In the genomic region with DNA sequence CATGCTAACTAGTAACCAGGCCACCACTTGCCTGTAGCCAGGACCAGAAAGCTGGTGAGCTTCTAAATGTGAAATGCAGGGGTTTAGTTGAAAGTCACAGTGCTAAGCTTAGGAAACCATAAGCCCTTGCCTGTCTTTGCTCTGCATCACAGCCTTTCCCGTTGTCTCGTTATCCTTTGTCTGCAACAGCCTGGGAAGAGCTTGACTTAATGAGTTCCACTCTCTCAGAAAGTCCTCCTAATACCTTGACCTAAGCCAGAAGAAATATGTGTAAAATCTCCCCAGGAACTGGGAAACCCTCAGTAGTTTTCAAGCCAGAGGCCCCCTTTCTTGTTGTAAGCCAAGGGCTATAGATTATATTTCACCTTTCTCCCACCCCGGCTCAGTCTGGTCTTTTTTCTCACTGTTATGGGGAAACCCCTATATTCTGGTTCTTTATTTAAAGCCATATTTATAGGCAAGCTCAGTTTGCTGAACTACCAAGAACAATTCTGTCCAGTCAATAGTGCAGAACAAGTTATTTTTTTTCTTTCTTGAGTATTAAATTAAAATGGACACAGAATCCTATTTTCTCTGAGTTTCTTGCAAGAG, we compare ENCODE assay signal across 20 mouse cellular contexts.
DNase-seq lines count a peak whose midpoint lies in the region; ATAC-seq lines count a peak whose summit lies in the region.
"Had no signal": no experiment of that assay in that cellular context is flagged by ENCODE, and none has a peak within 500 bp of the region (broad histone marks: within the 10 kb centered on the region; RNA-seq: fewer than 3 reads in every experiment).

No protein-coding gene starts in this region.

- no peak for DNase-seq in hindbrain, embryonic 10.5 days (ENCODE audit: low spot score)
- peak; percentile 21 for DNase-seq in embryo, embryonic 10 days (ENCODE audit: low spot score)
- DNase-seq in heart, adult 8-10 months (ENCODE audit: low spot score), result no peak
- DNase-seq in B cell, adult 2 months, result no peak
- DNase-seq: adrenal gland, postnatal 14 days; cerebellum, adult 11 months; cerebellum, postnatal 10 days; forebrain, postnatal 0 days; kidney, adult 2 months; kidney, postnatal 25 days; right cerebral cortex, adult 18-20 months had no signal

- H3K4me1 ChIP-seq in hindbrain, embryonic 16.5 days (ENCODE audit: control insufficient read depth, insufficient read depth, low read depth, low read length), result no peaks in the 10 kb centered on the region
- peaks cover 22% of the 10 kb centered on the region for H3K4me1 ChIP-seq in hindbrain, embryonic 10.5 days (replicated peaks)
- H3K4me1 ChIP-seq in limb, embryonic 13.5 days, result 0 out of 2 replicates have a peak, but pooled peaks cover 11% of the 10 kb centered on the region
- peaks cover 7% of the 10 kb centered on the region; the same call in 1 of the 2 replicates for H3K4me1 ChIP-seq in midbrain, embryonic 15.5 days
- H3K4me1 ChIP-seq: heart, embryonic 12.5 days; hindbrain, embryonic 15.5 days; megakaryocyte, embryonic 14.5 days had no signal

- H3K9me3 ChIP-seq in hindbrain, embryonic 16.5 days (ENCODE audit: control insufficient read depth, low read length), result no peaks in the 10 kb centered on the region
- 0 out of 2 replicates have a peak, but pooled peaks cover 5% of the 10 kb centered on the region for H3K9me3 ChIP-seq in hindbrain, embryonic 10.5 days
- H3K9me3 ChIP-seq in limb, embryonic 13.5 days, result no peaks in the 10 kb centered on the region; the same call in 1 of the 2 replicates
- no peaks in the 10 kb centered on the region for H3K9me3 ChIP-seq in midbrain, embryonic 15.5 days
- H3K9me3 ChIP-seq: hindbrain, embryonic 15.5 days had no signal

- no peak overlapping the region for H3K9ac ChIP-seq in hindbrain, embryonic 16.5 days (ENCODE audit: low read depth, low read length)
- no peak overlapping the region for H3K9ac ChIP-seq in limb, embryonic 13.5 days
- no peak overlapping the region for H3K9ac ChIP-seq in midbrain, embryonic 15.5 days
- H3K9ac ChIP-seq: forebrain, postnatal 0 days; heart, embryonic 12.5 days; hindbrain, embryonic 15.5 days; liver, embryonic 14.5 days had no signal

- no peaks in the 10 kb centered on the region for H3K36me3 ChIP-seq in hindbrain, embryonic 16.5 days (ENCODE audit: control insufficient read depth, insufficient read depth, low read length)
- no peaks in the 10 kb centered on the region for H3K36me3 ChIP-seq in hindbrain, embryonic 10.5 days
- no peaks in the 10 kb centered on the region for H3K36me3 ChIP-seq in limb, embryonic 13.5 days
- H3K36me3 ChIP-seq in midbrain, embryonic 15.5 days (replicated peaks), result no peaks in the 10 kb centered on the region
- H3K36me3 ChIP-seq: heart, embryonic 12.5 days; hindbrain, embryonic 15.5 days had no signal

- no peak for ATAC-seq in hindbrain, embryonic 16.5 days
- ATAC-seq in limb, embryonic 13.5 days (ENCODE audit: low FRiP score, low read depth), result peak; percentile 54
- peak; percentile 88 for ATAC-seq in midbrain, embryonic 15.5 days (replicated peaks)
- no peak for ATAC-seq in granulocyte monocyte progenitor cell, adult 5-6 weeks (replicated peaks; ENCODE audit: poor library complexity, severe bottlenecking)
- ATAC-seq: forebrain, postnatal 0 days had no signal

- H3K4me2 ChIP-seq in hindbrain, embryonic 16.5 days (ENCODE audit: low read length), result peak overlapping the region; percentile 4; the same call in 1 of the 2 replicates
- H3K4me2 ChIP-seq in limb, embryonic 13.5 days (replicated peaks), result 0 out of 2 replicates have a peak overlapping the region, but pooled peaks have one; percentile 36
- no peak overlapping the region for H3K4me2 ChIP-seq in midbrain, embryonic 15.5 days
- H3K4me2 ChIP-seq: heart, embryonic 12.5 days had no signal

- H3K27me3 ChIP-seq in hindbrain, embryonic 16.5 days (replicated peaks; ENCODE audit: control insufficient read depth, insufficient read depth, low read length), result no peaks in the 10 kb centered on the region
- H3K27me3 ChIP-seq in hindbrain, embryonic 10.5 days (ENCODE audit: insufficient read depth, poor library complexity, severe bottlenecking), result no peaks in the 10 kb centered on the region
- no peaks in the 10 kb centered on the region for H3K27me3 ChIP-seq in limb, embryonic 13.5 days
- H3K27me3 ChIP-seq in midbrain, embryonic 15.5 days (replicated peaks), result no peaks in the 10 kb centered on the region
- H3K27me3 ChIP-seq: CH12.LX; heart, embryonic 12.5 days; hindbrain, embryonic 15.5 days; megakaryocyte, embryonic 14.5 days had no signal

- no peak overlapping the region for H3K27ac ChIP-seq in hindbrain, embryonic 16.5 days (ENCODE audit: low read depth, low read length)
- H3K27ac ChIP-seq in hindbrain, embryonic 10.5 days, result no peak overlapping the region
- H3K27ac ChIP-seq in limb, embryonic 13.5 days, result no peak overlapping the region
- no peak overlapping the region for H3K27ac ChIP-seq in midbrain, embryonic 15.5 days
- H3K27ac ChIP-seq: hindbrain, embryonic 15.5 days; liver, embryonic 14.5 days had no signal

- 39% methylated on average over 3 of the region's 3 CpGs for WGBS in hindbrain, embryonic 16.5 days
- 53% methylated on average over 3 of the region's 3 CpGs for WGBS in hindbrain, embryonic 10.5 days
- WGBS in limb, embryonic 13.5 days, result 18% methylated on average over 3 of the region's 3 CpGs
- 21% methylated on average over 3 of the region's 3 CpGs for WGBS in midbrain, embryonic 15.5 days

- no peak overlapping the region for H3K4me3 ChIP-seq in hindbrain, embryonic 16.5 days (ENCODE audit: low read length)
- no peak overlapping the region for H3K4me3 ChIP-seq in hindbrain, embryonic 10.5 days
- no peak overlapping the region for H3K4me3 ChIP-seq in limb, embryonic 13.5 days
- no peak overlapping the region for H3K4me3 ChIP-seq in midbrain, embryonic 15.5 days
- H3K4me3 ChIP-seq: heart, embryonic 12.5 days; hindbrain, embryonic 15.5 days; megakaryocyte, embryonic 14.5 days had no signal

Comparison
In these comparisons a context has a peak if more than half of its experiments do, and no peak if none do; other contexts are left out.
1. ATAC-seq: peak in limb, embryonic 13.5 days (single experiment) and midbrain, embryonic 15.5 days (single experiment); none in hindbrain, embryonic 16.5 days (single experiment) and granulocyte monocyte progenitor cell, adult 5-6 weeks (single experiment).